Mouse (Mus musculus) limb, embryonic 12.5 days (tissue): ENCODE measurements around the gene Mbd4. TPM values are rescaled to one million over a fixed set of nuclear protein-coding genes. Genes with fewer than 3 reads are reported as not detected.

Source experiments
- ATAC-seq: fragments of 200-750 bp; cut with Nextera tagmentation; 2 replicates; pipeline ENCODE4 v1.8.0; 2017; ENCODE audit warnings: low read depth, moderate TSS enrichment; ENCODE audit not compliant: insufficient number of reproducible peaks, insufficient read depth, low FRiP score, low TSS enrichment
- H3K27ac ChIP-seq: fragments of 300-500 bp; sonication (generic); 2 replicates; pipeline ENCODE4 v1.5.1; 2016; ENCODE audit warnings: mild to moderate bottlenecking, moderate library complexity
- H3K27me3 ChIP-seq: fragments of 300-500 bp; sonication (generic); 2 replicates; pipeline ENCODE4 v1.6.1; 2016; ENCODE audit warnings: mild to moderate bottlenecking, moderate library complexity
- H3K36me3 ChIP-seq: fragments of 300-500 bp; sonication (generic); 2 replicates; pipeline ENCODE4 v1.6.1; 2016; ENCODE audit warnings: mild to moderate bottlenecking, moderate library complexity
- H3K4me1 ChIP-seq: fragments of 300-500 bp; sonication (generic); replicated peaks from 2 replicates; pipeline ENCODE4 v1.6.1; 2016
- H3K4me2 ChIP-seq: fragments of 300-500 bp; sonication (generic); 2 replicates; pipeline ENCODE4 v1.6.1; 2016; ENCODE audit warnings: mild to moderate bottlenecking, moderate library complexity
- H3K4me3 ChIP-seq: fragments of 300-500 bp; sonication (generic); replicated peaks from 2 replicates; pipeline ENCODE4 v1.5.1; 2016; ENCODE audit warnings: mild to moderate bottlenecking
- H3K9ac ChIP-seq: fragments of 300-500 bp; sonication (generic); replicated peaks from 2 replicates; pipeline ENCODE4 v1.6.1; 2016; ENCODE audit warnings: mild to moderate bottlenecking, moderate library complexity
- H3K9me3 ChIP-seq: fragments of 300-500 bp; sonication (generic); 2 replicates; pipeline ENCODE4 v1.6.1; 2016; ENCODE audit warnings: mild to moderate bottlenecking, moderate library complexity
- WGBS: fragments of 180-500 bp; shearing (Covaris S2); methylation state at CpG from one replicate; pipeline ENCODE4 v1.1.7; 2016; 5-methylcytosine and 5-hydroxymethylcytosine counted together
- polyA plus RNA-seq: library from polyadenylated mRNA; unstranded; fragments of >200 nt; fragmentation: Nextera tagmentation; extraction: Ambion mirVana; gene quantifications from 2 replicates; pipeline ENCODE4 v1.2.1, GENCODE M21; 2016

Gene Mbd4
- polyA plus RNA-seq, result 32.3 and 33.7 TPM in 2 replicates

DNA sequence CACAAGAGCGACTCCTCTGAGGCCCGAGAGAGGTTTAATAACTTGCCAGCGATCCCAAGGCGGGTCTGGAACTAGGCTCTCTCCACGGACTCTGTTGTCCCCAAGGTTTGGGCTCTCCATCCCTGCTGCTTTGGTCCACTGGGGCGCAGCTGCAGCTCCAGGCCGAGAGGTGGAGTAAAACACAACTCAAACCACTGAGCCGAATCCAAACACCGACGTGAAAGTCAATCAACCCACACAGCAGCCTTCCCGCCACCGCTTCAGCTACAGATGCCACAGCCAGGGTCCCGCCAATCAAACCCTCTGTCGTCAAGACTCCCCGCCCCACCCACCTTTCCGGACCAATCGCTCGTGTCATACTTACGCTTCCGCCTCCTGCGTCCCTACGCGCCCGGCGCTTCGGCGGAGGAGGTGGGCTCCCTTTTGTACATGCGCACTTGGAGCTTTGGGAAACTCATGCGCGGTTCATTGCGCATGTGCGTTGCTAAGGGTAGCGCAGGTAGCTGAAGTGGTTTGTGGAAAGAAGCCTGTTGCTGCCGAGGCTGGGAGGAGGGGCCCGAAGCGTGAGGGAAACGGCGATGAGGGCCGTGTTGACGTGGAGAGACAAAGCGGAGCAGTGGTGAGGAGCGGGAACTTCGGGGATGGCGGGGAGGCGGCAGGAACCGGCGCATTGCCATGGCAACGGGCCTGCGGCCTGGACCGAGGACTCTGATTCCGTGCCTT lies at the start of gene Mbd4, which contains the start of gene Ift122:
Mbd4 (minus strand) TSS at position 281 of the 723 bp plus-strand sequence.
Ift122 (plus strand) TSS at position 380 of the 723 bp plus-strand sequence.
- Histone ChIP-seq H3K9me3 (no peaks in the 10 kb centered on the region), H3K4me1 (peaks cover 35% of the 10 kb centered on the region), H3K27me3 (no peaks in the 10 kb centered on the region), H3K27ac (peak within 1 kb of the TSS; percentile 92), H3K4me3 (peak within 1 kb of the TSS; percentile 55), H3K4me2 (peak within 1 kb of the TSS; percentile 62), H3K36me3 (peaks cover 24% of the 10 kb centered on the region), H3K9ac (peak within 1 kb of the TSS; percentile 71)
- ATAC-seq, result peak; percentile 97
- WGBS, result under 1% methylated on average over 51 of the region's 51 CpGs

DNA sequence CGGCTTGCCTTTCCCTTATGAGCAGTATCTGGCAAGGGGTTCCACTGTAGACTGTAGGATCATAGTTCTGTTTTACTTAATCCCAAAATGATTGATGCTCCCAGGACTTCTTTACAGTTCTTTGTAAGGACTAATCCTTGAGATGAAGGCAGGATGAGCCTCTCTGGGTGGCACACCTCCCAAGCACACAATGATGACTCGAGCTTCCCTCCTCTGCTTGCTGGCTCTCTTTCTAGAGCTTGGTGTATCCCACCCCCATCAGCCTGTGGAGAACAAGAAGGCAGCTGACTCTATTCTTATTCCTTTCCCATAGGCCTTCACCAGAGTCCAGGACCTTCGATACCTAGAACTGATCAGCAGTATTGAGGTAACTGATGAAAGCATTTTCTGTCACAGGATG lies 49.4 kb upstream of the Mbd4 start:
- no peak for ATAC-seq
- WGBS, result 86% methylated on average over 3 of the region's 3 CpGs
- peaks cover 59% of the 10 kb centered on the region for H3K36me3 ChIP-seq

DNA sequence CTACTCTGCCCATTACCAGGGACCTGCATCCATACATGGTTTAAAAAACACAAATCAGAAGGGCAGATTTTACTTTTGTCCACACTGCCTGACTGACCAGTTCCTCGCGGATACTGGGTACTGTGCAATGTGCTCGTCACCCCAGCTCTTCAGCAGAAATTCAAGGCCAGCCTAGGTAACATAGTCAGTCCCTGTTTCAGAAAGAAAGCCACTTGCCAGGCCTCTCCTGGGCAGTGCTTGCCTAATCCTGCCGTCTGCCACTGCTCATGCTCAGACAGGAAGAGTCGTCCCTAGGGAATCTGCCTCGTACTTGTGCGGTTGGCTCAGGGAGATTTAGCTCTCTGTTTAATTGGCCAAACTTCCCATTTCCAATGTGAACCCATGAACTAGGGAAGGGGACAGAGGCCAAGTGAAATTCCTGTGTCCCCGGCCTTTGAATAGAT lies 48.3 kb upstream of the Mbd4 start:
- H3K27ac ChIP-seq, result no peak overlapping the region

More for the DNA sequence above, 49.4 kb upstream of the Mbd4 start:
- H3K4me1 ChIP-seq, result peaks cover 6% of the 10 kb centered on the region; the same call in 1 of the 2 replicates
- no peaks in the 10 kb centered on the region for H3K27me3 ChIP-seq
- H3K27ac ChIP-seq, result no peak overlapping the region
- H3K4me2 ChIP-seq, result no peak overlapping the region
- no peak overlapping the region for H3K4me3 ChIP-seq
- H3K9ac ChIP-seq, result no peak overlapping the region
- H3K9me3 ChIP-seq, result no peaks in the 10 kb centered on the region

DNA sequence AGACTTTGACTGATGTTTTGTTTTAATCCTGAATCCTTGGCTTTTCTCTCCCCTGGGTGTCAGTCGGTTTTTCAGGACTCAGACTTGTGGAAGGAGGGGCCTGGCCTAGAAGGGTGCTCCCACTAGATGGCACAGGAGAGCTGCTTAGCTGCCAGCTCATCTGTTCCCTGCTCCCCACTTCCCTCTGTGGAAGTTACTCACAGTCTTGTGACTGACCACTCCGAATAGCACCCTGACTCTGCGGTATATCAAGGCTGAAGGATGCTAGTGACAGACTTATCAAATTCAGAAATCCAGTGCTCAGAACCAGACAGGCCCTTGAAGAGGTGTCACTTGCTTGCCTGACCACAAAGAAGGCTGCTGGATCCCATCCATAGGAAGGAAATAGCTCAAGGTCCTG lies 47.9 kb upstream of the Mbd4 start:
- Histone ChIP-seq H3K27ac (no peak overlapping the region), H3K27me3 (no peaks in the 10 kb centered on the region), H3K36me3 (peaks cover 59% of the 10 kb centered on the region), H3K4me2 (no peak overlapping the region), H3K4me1 (peaks cover 6% of the 10 kb centered on the region; the same call in 1 of the 2 replicates), H3K9ac (no peak overlapping the region), H3K9me3 (no peaks in the 10 kb centered on the region), H3K4me3 (no peak overlapping the region)
- 26% methylated on average over 3 of the region's 3 CpGs for WGBS
- ATAC-seq, result no peak

More for the DNA sequence above, 48.3 kb upstream of the Mbd4 start:
- no peaks in the 10 kb centered on the region for H3K27me3 ChIP-seq
- H3K4me3 ChIP-seq, result no peak overlapping the region
- no peaks in the 10 kb centered on the region for H3K9me3 ChIP-seq
- H3K4me2 ChIP-seq, result no peak overlapping the region
- H3K9ac ChIP-seq, result no peak overlapping the region
- WGBS, result 77% methylated on average over 8 of the region's 8 CpGs
- H3K4me1 ChIP-seq, result peaks cover 6% of the 10 kb centered on the region; the same call in 1 of the 2 replicates
- ATAC-seq, result no peak
- peaks cover 59% of the 10 kb centered on the region for H3K36me3 ChIP-seq

DNA sequence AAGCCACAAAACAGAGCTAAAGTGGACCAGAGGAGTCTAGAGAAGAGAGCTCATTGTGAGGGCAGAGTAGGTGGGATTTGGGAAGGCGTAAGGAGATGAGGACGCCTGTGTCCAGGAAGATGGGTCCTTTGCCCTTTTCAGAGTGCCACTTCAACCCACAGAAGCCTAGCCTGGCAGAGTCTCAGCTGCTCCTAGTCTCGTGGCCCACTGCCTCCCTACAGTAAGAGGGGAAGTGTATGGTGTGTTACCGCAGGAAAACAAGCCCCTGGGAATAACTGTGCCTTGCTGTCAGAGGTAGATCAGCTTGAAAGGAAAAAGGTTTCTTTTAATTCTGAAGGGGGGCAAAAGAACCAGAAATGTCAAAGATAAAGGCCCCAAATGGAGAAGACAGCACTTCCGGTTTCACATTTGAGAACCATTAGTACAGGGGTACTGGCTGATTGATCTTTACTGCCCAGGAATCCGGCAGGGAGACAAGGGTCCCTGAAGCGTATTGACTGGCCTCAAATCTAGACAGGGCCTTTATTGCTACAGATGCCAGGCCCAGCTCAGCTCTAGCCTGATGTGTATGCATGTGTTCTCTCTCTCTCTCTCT lies 44.9 kb upstream of the Mbd4 start:
- Histone ChIP-seq H3K9me3 (no peaks in the 10 kb centered on the region), H3K36me3 (peaks cover 57% of the 10 kb centered on the region), H3K4me3 (no peak overlapping the region), H3K4me1 (peaks cover 6% of the 10 kb centered on the region; the same call in 1 of the 2 replicates), H3K4me2 (no peak overlapping the region), H3K27ac (no peak overlapping the region), H3K27me3 (no peaks in the 10 kb centered on the region), H3K9ac (no peak overlapping the region)
- 48% methylated on average over 7 of the region's 7 CpGs for WGBS
- no peak for ATAC-seq

DNA sequence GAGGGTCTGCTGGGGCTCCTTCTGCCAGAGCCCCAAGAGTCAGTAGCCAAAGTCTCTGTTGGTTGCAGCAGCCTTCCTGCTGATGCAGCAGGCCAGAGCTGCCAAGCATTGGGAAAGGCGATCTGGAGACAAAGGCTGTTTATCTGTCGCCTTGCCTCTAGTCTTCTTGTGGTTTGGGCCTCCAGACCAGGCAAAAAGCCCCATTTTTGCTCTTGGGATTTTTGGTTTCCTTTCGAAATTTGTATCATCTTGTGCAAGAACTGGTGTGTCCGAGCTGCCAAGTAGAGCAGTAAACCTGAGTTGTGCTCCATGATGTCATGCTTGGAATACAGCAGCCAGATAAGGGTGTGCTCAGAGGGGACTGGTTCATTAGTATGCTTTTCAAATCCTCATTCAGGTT lies 43.9 kb upstream of the Mbd4 start:
- no peak for ATAC-seq
- peaks cover 6% of the 10 kb centered on the region; the same call in 1 of the 2 replicates for H3K4me1 ChIP-seq
- no peak overlapping the region for H3K4me2 ChIP-seq
- no peaks in the 10 kb centered on the region for H3K27me3 ChIP-seq
- 77% methylated on average over 4 of the region's 4 CpGs for WGBS
- peaks cover 57% of the 10 kb centered on the region for H3K36me3 ChIP-seq
- no peak overlapping the region for H3K9ac ChIP-seq
- no peak overlapping the region for H3K27ac ChIP-seq
- no peaks in the 10 kb centered on the region for H3K9me3 ChIP-seq
- H3K4me3 ChIP-seq, result no peak overlapping the region

DNA sequence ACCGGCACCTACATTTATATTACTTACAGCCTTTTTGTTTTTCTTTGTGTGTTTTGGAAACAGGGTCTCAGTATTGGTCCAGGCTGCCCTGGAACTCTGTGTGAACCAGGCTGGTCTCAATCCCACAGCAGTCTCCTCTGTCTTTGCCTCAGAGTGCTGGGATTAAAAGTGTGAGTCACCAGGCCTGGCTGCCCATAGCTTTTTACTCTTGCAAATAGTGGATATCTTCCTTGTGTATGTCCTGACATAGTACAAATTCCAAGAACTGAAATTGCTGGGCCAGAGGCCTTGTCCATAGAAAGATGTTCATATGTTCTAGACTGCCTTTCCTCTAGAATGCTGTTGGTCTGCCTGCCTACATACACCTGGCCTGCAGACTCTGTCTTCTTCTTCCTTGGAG lies 43.2 kb upstream of the Mbd4 start:
- peaks cover 6% of the 10 kb centered on the region for H3K4me1 ChIP-seq
- no peak overlapping the region for H3K9ac ChIP-seq
- H3K27me3 ChIP-seq, result no peaks in the 10 kb centered on the region
- peaks cover 65% of the 10 kb centered on the region for H3K36me3 ChIP-seq
- 78% methylated on average over 1 of the region's 1 CpGs for WGBS
- no peak overlapping the region for H3K4me2 ChIP-seq
- no peak overlapping the region for H3K4me3 ChIP-seq
- no peak for ATAC-seq
- no peak overlapping the region for H3K27ac ChIP-seq
- H3K9me3 ChIP-seq, result no peaks in the 10 kb centered on the region

DNA sequence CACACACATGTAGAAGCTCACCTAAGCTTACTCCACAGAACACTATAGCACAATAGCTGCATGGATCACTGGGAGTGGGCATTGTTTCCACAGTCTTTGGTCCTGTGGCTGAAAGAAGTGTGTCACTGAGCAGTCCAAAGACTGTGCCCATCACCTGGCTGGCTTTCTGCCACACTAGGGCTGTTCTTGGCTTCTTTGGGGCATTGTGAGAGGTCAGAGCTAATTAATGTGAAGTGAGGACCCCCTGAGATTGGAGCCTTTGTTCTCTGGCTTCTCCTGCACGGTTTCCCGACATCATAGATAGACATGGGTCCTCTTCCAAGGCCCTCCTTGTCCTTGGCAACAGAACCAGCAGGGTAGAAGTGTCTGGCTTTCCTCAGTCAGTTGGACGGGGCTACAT lies 39.2 kb upstream of the Mbd4 start:
- 75% methylated on average over 3 of the region's 3 CpGs for WGBS
- Histone ChIP-seq H3K27me3 (no peaks in the 10 kb centered on the region), H3K9me3 (peaks cover 5% of the 10 kb centered on the region), H3K4me1 (peaks cover 8% of the 10 kb centered on the region), H3K4me3 (no peak overlapping the region), H3K9ac (no peak overlapping the region), H3K36me3 (peaks cover 88% of the 10 kb centered on the region), H3K4me2 (no peak overlapping the region), H3K27ac (no peak overlapping the region)
- no peak for ATAC-seq

DNA sequence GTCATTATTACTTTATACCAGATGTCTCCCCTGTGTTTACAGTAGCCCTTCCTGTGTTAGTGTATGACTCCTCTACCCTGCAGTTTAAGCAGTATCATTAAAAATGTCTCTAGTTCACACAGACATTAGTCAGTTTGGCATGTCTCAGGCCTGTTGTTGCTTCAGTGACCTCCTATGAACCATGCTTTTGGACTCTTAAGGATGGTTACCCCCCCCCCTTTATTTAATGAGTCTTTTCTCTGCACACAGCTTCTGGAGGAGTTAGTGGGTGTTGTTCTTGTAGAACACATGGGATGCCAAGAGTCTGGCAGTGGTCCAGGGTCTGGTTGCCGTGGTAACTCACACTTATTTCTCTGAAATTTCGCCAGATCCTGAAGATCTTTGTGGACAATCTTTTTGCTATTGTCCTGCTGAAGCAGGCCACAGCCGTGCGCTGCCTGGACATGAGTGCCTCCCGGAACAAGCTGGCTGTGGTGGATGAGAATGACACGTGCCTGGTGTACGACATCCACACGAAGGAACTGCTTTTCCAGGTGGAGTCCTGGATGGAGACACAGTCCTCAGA lies 38.4 kb upstream of the Mbd4 start:
- H3K9ac ChIP-seq, result no peak overlapping the region

DNA sequence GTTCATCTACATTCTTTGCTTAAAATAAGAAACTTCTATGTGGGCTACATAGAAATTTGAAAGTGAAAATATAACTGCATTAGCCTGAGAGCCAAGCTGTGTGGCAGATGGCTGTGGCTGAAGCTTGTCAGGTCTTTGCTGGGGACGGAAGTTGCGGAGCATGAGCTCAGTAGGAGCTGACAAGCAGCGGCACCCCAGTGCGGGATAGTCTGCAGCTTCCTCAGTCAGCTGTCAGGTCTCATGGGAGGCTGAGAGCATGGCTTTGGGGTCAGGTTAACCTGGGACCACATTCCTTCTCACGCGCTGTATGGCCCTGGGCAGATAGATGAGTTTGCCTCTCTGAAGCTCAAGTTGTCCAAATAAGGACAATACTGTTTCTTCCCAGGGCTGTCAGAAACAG lies 37.9 kb upstream of the Mbd4 start:
- H3K36me3 ChIP-seq, result peaks cover 83% of the 10 kb centered on the region
- WGBS, result 86% methylated on average over 6 of the region's 6 CpGs
- no peak overlapping the region for H3K4me3 ChIP-seq
- H3K9ac ChIP-seq, result no peak overlapping the region
- no peak overlapping the region for H3K4me2 ChIP-seq
- H3K27me3 ChIP-seq, result no peaks in the 10 kb centered on the region
- peaks cover 5% of the 10 kb centered on the region for H3K9me3 ChIP-seq
- H3K27ac ChIP-seq, result no peak overlapping the region
- H3K4me1 ChIP-seq, result peaks cover 12% of the 10 kb centered on the region
- ATAC-seq, result no peak

More for the DNA sequence above, 38.4 kb upstream of the Mbd4 start:
- H3K4me3 ChIP-seq, result no peak overlapping the region
- peaks cover 12% of the 10 kb centered on the region for H3K4me1 ChIP-seq
- peaks cover 5% of the 10 kb centered on the region for H3K9me3 ChIP-seq
- no peak overlapping the region for H3K27ac ChIP-seq
- H3K27me3 ChIP-seq, result no peaks in the 10 kb centered on the region
- H3K36me3 ChIP-seq, result peaks cover 88% of the 10 kb centered on the region
- ATAC-seq, result no peak
- 82% methylated on average over 8 of the region's 8 CpGs for WGBS
- no peak overlapping the region for H3K4me2 ChIP-seq

DNA sequence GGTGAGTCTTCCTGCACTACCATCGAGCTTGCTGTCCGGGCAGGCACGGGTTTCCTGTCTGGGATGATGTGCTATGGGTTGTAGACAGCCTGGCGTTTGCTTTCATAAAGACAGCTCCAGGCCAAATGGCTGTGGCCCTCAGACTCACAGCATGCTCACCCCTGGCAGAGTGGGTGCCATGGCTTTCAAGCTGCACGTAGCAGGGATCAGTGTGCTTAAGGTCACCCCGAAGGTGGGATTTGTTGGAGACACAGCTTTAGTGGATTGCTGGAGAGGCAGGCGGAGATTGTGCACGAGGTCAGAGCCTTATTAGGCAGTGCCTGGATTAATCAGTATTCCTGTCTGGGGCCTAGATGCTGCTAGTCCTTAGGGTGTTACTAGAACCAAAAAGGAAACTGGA lies 37.4 kb upstream of the Mbd4 start:
- Histone ChIP-seq H3K9me3 (peaks cover 5% of the 10 kb centered on the region), H3K36me3 (peaks cover 82% of the 10 kb centered on the region), H3K4me3 (no peak overlapping the region), H3K4me2 (no peak overlapping the region), H3K4me1 (peaks cover 12% of the 10 kb centered on the region), H3K27me3 (no peaks in the 10 kb centered on the region), H3K27ac (no peak overlapping the region), H3K9ac (no peak overlapping the region)
- no peak for ATAC-seq
- 86% methylated on average over 8 of the region's 8 CpGs for WGBS
